Mouse (Mus musculus) cerebellum, postnatal 10 days (tissue): Measurements from ENCODE around the gene Rnase9.

Source experiments
- DNase-seq, 2 experiments: peaks; one replicate each; pipeline ENCODE4 v3.0.0; 2021; ENCODE audit warnings: mixed read lengths in 2 of 2

Gene Rnase9

GRCm38 (mm10) chr14:51041769-51042168, at the start of gene Rnase9:
TSS of gene Rnase9 (minus strand) at chr14:51041869.
- no peak for DNase-seq

- DNase-seq: peak; percentile 87 to 91
Measured at GRCm38 (mm10) chr14:51090077-51090781, 48.6 kb upstream of the Rnase9 start.

- DNase-seq: no peak
Measured at GRCm38 (mm10) chr14:51089674-51090076, 48.0 kb upstream of the Rnase9 start.

- DNase-seq: peak; percentile 97 to 98
Measured at GRCm38 (mm10) chr14:51088970-51089673, 47.5 kb upstream of the Rnase9 start.

GRCm38 (mm10) chr14:51088166-51088969, 46.7 kb upstream of the Rnase9 start:
- peak; percentile 89 to 90 for DNase-seq

- DNase-seq: no peak
Measured at GRCm38 (mm10) chr14:51087762-51088161, 46.1 kb upstream of the Rnase9 start.

GRCm38 (mm10) chr14:51085911-51086310, 44.2 kb upstream of the Rnase9 start:
- no peak for DNase-seq

- no peak for DNase-seq
Measured at GRCm38 (mm10) chr14:51085086-51085485, 43.4 kb upstream of the Rnase9 start.

- DNase-seq: no peak
Measured at GRCm38 (mm10) chr14:51083805-51084204, 42.1 kb upstream of the Rnase9 start.

- peak; percentile 66 to 68 for DNase-seq
Measured at GRCm38 (mm10) chr14:51082599-51083581, 41.2 kb upstream of the Rnase9 start.

GRCm38 (mm10) chr14:51081035-51081434, 39.4 kb upstream of the Rnase9 start:
- DNase-seq: no peak

GRCm38 (mm10) chr14:51079180-51079579, 37.5 kb upstream of the Rnase9 start:
- no peak for DNase-seq

- no peak for DNase-seq
Measured at GRCm38 (mm10) chr14:51074335-51074734, 32.7 kb upstream of the Rnase9 start, which contains the start of gene Olfr750. TSS of gene Olfr750 (minus strand) at chr14:51074435.

GRCm38 (mm10) chr14:51069617-51070016, 27.9 kb upstream of the Rnase9 start:
- peak; percentile 58 to 65 for DNase-seq

GRCm38 (mm10) chr14:51068956-51069355, 27.3 kb upstream of the Rnase9 start:
- no peak for DNase-seq

- DNase-seq: no peak
Measured at GRCm38 (mm10) chr14:51060761-51061160, 19.1 kb upstream of the Rnase9 start.

- no peak for DNase-seq
Measured at GRCm38 (mm10) chr14:51057401-51057831, 15.7 kb upstream of the Rnase9 start, which contains the start of gene Rnase12. TSS of gene Rnase12 (minus strand) at chr14:51057661.

- no peak for DNase-seq
Measured at GRCm38 (mm10) chr14:51054243-51055237, 12.9 kb upstream of the Rnase9 start.

- no peak for DNase-seq
Measured at GRCm38 (mm10) chr14:51053176-51053575, 11.5 kb upstream of the Rnase9 start.

- no peak for DNase-seq
Measured at GRCm38 (mm10) chr14:51051941-51052340, 10.3 kb upstream of the Rnase9 start.

GRCm38 (mm10) chr14:51050063-51050462, 8.4 kb upstream of the Rnase9 start, which contains the start of gene Rnase11:
TSS of gene Rnase11 (minus strand) at chr14:51050163.
- no peak for DNase-seq
